Mouse (Mus musculus): ENCODE data around the gene Maml2. TPM values are rescaled to one million over a fixed set of nuclear protein-coding genes. Genes with fewer than 3 reads are reported as not detected.

Maml2 gene
- polyA plus RNA-seq, 1 experiment from 2014 or later, result 9.5 TPM

DNA sequence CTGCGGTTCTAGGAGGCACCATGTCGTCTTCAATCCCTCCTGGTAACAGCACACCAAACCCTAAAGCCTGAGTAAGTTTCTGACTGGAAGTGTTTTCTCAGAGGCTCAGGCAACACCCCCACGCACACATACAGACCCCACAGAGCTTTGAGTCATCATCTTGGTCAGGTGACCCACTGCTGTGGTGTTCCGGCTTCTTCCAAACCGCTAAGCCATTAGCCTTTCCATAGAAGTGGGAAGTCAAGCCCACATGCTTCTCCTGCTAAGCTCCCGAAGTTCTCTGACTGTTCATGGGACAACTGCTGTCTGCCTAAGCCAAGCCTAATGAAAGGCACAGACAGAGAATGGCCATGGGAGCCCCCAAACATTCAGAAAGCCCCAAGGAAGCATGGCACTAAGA, 1.4 kb downstream of the Maml2 start:
- no peaks in the 10 kb centered on the region for H3K27me3 ChIP-seq
- peak overlapping the region; percentile 25; the same call in 1 of the 2 replicates for H3K9ac ChIP-seq
- no peak for ATAC-seq (replicated peaks; ENCODE audit: insufficient number of reproducible peaks, insufficient read depth, low FRiP score, low read depth)
- no peaks in the 10 kb centered on the region for H3K9me3 ChIP-seq (replicated peaks)
- H3K27ac ChIP-seq, result peak overlapping the region; percentile 84
- WGBS, result 67% methylated on average over 6 of the region's 6 CpGs
- peak overlapping the region; percentile 62 for H3K4me3 ChIP-seq
- H3K4me2 ChIP-seq, result peak overlapping the region; percentile 90
- peaks cover 60% of the 10 kb centered on the region for H3K4me1 ChIP-seq (replicated peaks)
- no peaks in the 10 kb centered on the region for H3K36me3 ChIP-seq

- 38% methylated on average over 3 of the region's 3 CpGs for WGBS
- Histone ChIP-seq H3K9ac (peak overlapping the region; percentile 25; the same call in 1 of the 2 replicates), H3K27me3 (no peaks in the 10 kb centered on the region), H3K9me3 (replicated peaks) (no peaks in the 10 kb centered on the region), H3K4me1 (replicated peaks) (peaks cover 66% of the 10 kb centered on the region), H3K27ac (peak overlapping the region; percentile 84), H3K4me2 (peak overlapping the region; percentile 90), H3K36me3 (no peaks in the 10 kb centered on the region), H3K4me3 (peak overlapping the region; percentile 62)
- ATAC-seq (replicated peaks; ENCODE audit: insufficient number of reproducible peaks, insufficient read depth, low FRiP score, low read depth), result no peak
Measured at GRCm38 (mm10) chr9:13300041-13300441, 2.3 kb downstream of the Maml2 start.

GRCm38 (mm10) chr9:13300891-13301782, 3.4 kb downstream of the Maml2 start:
- 60% methylated on average over 9 of the region's 9 CpGs for WGBS
- Histone ChIP-seq H3K4me3 (peak overlapping the region; percentile 62), H3K36me3 (no peaks in the 10 kb centered on the region), H3K27me3 (no peaks in the 10 kb centered on the region), H3K4me1 (replicated peaks) (peaks cover 64% of the 10 kb centered on the region), H3K4me2 (peak overlapping the region; percentile 90), H3K27ac (peak overlapping the region; percentile 84), H3K9me3 (replicated peaks) (no peaks in the 10 kb centered on the region), H3K9ac (0 out of 2 replicates have a peak overlapping the region, but pooled peaks have one; percentile 19)
- ATAC-seq (replicated peaks; ENCODE audit: insufficient number of reproducible peaks, insufficient read depth, low FRiP score, low read depth), result no peak

- Histone ChIP-seq H3K27me3 (no peaks in the 10 kb centered on the region), H3K9ac (0 out of 2 replicates have a peak overlapping the region, but pooled peaks have one; percentile 19), H3K4me1 (replicated peaks) (peaks cover 72% of the 10 kb centered on the region), H3K27ac (peak overlapping the region; percentile 84; the same call in 1 of the 2 replicates), H3K4me2 (peak overlapping the region; percentile 90), H3K36me3 (no peaks in the 10 kb centered on the region), H3K4me3 (no peak overlapping the region), H3K9me3 (replicated peaks) (no peaks in the 10 kb centered on the region)
- 53% methylated on average over 6 of the region's 6 CpGs for WGBS
- ATAC-seq (replicated peaks; ENCODE audit: insufficient number of reproducible peaks, insufficient read depth, low FRiP score, low read depth), result no peak
Measured at GRCm38 (mm10) chr9:13302183-13302825, 4.5 kb downstream of the Maml2 start.

- no peaks in the 10 kb centered on the region for H3K36me3 ChIP-seq
- H3K4me2 ChIP-seq, result no peak overlapping the region
- no peak overlapping the region for H3K27ac ChIP-seq
- H3K27me3 ChIP-seq, result no peaks in the 10 kb centered on the region
- H3K4me3 ChIP-seq, result no peak overlapping the region
- no peaks in the 10 kb centered on the region for H3K9me3 ChIP-seq (replicated peaks)
- no peak for ATAC-seq (replicated peaks; ENCODE audit: insufficient number of reproducible peaks, insufficient read depth, low FRiP score, low read depth)
- H3K4me1 ChIP-seq (replicated peaks), result peaks cover 76% of the 10 kb centered on the region
- no peak overlapping the region for H3K9ac ChIP-seq
- 75% methylated on average over 5 of the region's 5 CpGs for WGBS
Measured at GRCm38 (mm10) chr9:13303099-13303771, 5.5 kb downstream of the Maml2 start.

DNA sequence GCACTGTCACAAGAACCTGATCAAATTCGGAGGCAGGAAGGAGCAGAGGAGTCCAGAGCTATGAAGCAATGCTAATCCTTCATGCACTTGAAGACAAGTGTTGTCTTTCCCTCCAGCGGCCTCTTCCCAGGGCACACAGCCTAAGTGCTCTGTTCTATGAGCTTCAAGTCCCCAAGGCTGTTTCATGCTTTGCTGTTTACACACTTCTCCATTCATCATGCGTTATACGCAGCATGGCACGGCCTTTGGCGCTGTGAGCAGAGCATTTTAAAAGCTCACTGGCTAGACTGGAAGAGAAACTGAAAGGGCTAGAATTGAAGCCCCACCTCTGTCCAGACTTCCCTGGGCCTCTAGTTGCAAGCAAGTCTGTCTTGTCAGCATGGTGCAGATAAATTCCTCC, 6.2 kb downstream of the Maml2 start:
- peak overlapping the region; percentile 45; the same call in 1 of the 2 replicates for H3K27ac ChIP-seq
- WGBS, result 37% methylated on average over 6 of the region's 6 CpGs

DNA sequence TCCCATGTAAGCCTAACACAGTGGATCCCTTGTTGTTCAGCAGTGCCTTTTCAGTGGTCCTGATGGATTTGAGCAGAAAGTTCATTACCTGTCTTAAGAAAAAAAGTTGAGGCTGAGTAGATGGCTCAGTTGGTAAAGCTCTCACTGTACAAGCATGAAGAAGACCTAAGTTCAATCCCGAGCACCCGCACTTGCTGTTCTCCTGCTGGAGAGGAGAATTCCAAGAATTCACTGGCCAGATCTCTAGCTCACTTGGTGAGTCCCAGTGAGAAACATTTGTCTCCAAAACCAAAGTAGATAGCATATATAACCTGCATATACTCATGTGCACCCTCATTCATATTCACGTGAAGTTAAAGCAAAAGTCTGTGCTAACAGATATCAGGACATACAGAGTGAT, 8.7 kb downstream of the Maml2 start:
- Histone ChIP-seq H3K4me3 (no peak overlapping the region), H3K36me3 (no peaks in the 10 kb centered on the region), H3K27me3 (no peaks in the 10 kb centered on the region), H3K4me1 (replicated peaks) (peaks cover 62% of the 10 kb centered on the region), H3K4me2 (no peak overlapping the region), H3K9ac (no peak overlapping the region), H3K9me3 (replicated peaks) (no peaks in the 10 kb centered on the region), H3K27ac (no peak overlapping the region)
- 66% methylated on average over 3 of the region's 3 CpGs for WGBS
- no peak for ATAC-seq (replicated peaks; ENCODE audit: insufficient number of reproducible peaks, insufficient read depth, low FRiP score, low read depth)

More for the DNA sequence above, 6.2 kb downstream of the Maml2 start:
- Histone ChIP-seq H3K4me3 (no peak overlapping the region), H3K9ac (no peak overlapping the region), H3K9me3 (replicated peaks) (no peaks in the 10 kb centered on the region), H3K4me1 (replicated peaks) (peaks cover 70% of the 10 kb centered on the region), H3K27me3 (no peaks in the 10 kb centered on the region), H3K4me2 (peak overlapping the region; percentile 29), H3K36me3 (no peaks in the 10 kb centered on the region)
- ATAC-seq (replicated peaks; ENCODE audit: insufficient number of reproducible peaks, insufficient read depth, low FRiP score, low read depth), result no peak

- no peak overlapping the region for H3K4me3 ChIP-seq
- H3K9me3 ChIP-seq (replicated peaks), result no peaks in the 10 kb centered on the region
- no peaks in the 10 kb centered on the region for H3K27me3 ChIP-seq
- no peaks in the 10 kb centered on the region for H3K36me3 ChIP-seq
- H3K9ac ChIP-seq, result no peak overlapping the region
- 50% methylated on average over 4 of the region's 4 CpGs for WGBS
- H3K4me1 ChIP-seq (replicated peaks), result peaks cover 54% of the 10 kb centered on the region
- H3K4me2 ChIP-seq, result no peak overlapping the region
- ATAC-seq (replicated peaks; ENCODE audit: insufficient number of reproducible peaks, insufficient read depth, low FRiP score, low read depth), result no peak
- H3K27ac ChIP-seq, result peak overlapping the region; percentile 20
Measured at GRCm38 (mm10) chr9:13307226-13307625, 9.5 kb downstream of the Maml2 start.

DNA sequence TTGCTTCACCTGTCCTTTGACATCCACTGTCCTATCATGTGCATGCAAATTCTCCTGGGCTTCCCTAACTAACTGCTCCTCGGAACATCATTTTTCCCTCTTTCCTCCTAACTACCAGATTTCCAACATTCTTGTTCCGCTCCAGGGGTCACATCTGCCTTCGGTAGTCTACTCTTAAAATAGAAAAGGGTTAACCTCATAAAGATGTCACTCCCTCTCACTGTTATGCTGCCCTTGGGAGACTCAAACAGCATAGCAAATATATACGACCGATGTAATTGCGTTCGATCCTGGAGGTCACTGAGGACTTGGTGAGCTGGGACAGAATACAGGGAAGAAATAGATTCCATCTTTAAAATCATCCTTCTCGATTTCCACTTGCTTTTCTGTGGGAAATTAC, 11.0 kb downstream of the Maml2 start:
- no peak overlapping the region for H3K27ac ChIP-seq
- H3K9ac ChIP-seq, result no peak overlapping the region
- H3K4me3 ChIP-seq, result no peak overlapping the region
- no peaks in the 10 kb centered on the region for H3K9me3 ChIP-seq (replicated peaks)
- H3K36me3 ChIP-seq, result no peaks in the 10 kb centered on the region
- no peaks in the 10 kb centered on the region for H3K27me3 ChIP-seq
- H3K4me2 ChIP-seq, result no peak overlapping the region
- peaks cover 44% of the 10 kb centered on the region for H3K4me1 ChIP-seq (replicated peaks)
- 79% methylated on average over 8 of the region's 8 CpGs for WGBS
- no peak for ATAC-seq (replicated peaks; ENCODE audit: insufficient number of reproducible peaks, insufficient read depth, low FRiP score, low read depth)

- H3K9ac ChIP-seq, result no peak overlapping the region
- no peak for ATAC-seq (replicated peaks; ENCODE audit: insufficient number of reproducible peaks, insufficient read depth, low FRiP score, low read depth)
- H3K4me1 ChIP-seq (replicated peaks), result peaks cover 41% of the 10 kb centered on the region
- WGBS, result 56% methylated on average over 7 of the region's 7 CpGs
- H3K9me3 ChIP-seq (replicated peaks), result no peaks in the 10 kb centered on the region
- no peak overlapping the region for H3K4me3 ChIP-seq
- H3K36me3 ChIP-seq, result no peaks in the 10 kb centered on the region
- no peak overlapping the region for H3K27ac ChIP-seq
- no peaks in the 10 kb centered on the region for H3K27me3 ChIP-seq
- H3K4me2 ChIP-seq, result no peak overlapping the region
Measured at GRCm38 (mm10) chr9:13309807-13310206, 12.1 kb downstream of the Maml2 start.

- ATAC-seq (replicated peaks; ENCODE audit: insufficient number of reproducible peaks, insufficient read depth, low FRiP score, low read depth), result no peak
- no peak overlapping the region for H3K27ac ChIP-seq
- WGBS, result 60% methylated on average over 3 of the region's 3 CpGs
- H3K9ac ChIP-seq, result no peak overlapping the region
- H3K36me3 ChIP-seq, result no peaks in the 10 kb centered on the region
- peaks cover 46% of the 10 kb centered on the region for H3K4me1 ChIP-seq (replicated peaks)
- no peak overlapping the region for H3K4me3 ChIP-seq
- H3K9me3 ChIP-seq (replicated peaks), result no peaks in the 10 kb centered on the region
- H3K4me2 ChIP-seq, result no peak overlapping the region
- H3K27me3 ChIP-seq, result no peaks in the 10 kb centered on the region
Measured at GRCm38 (mm10) chr9:13310236-13310635, 12.5 kb downstream of the Maml2 start.

All from heart, embryonic 15.5 days (tissue).